Mouse (Mus musculus) heart, adult 11 months (tissue): ENCODE results near the gene Terb2.
A peak's percentile ranks its signal among the peaks of the same experiment; 100 is the strongest.

Experiments
- DNase-seq: peaks from one replicate; pipeline ENCODE4 v3.0.0; 2022

Gene Terb2

DNA sequence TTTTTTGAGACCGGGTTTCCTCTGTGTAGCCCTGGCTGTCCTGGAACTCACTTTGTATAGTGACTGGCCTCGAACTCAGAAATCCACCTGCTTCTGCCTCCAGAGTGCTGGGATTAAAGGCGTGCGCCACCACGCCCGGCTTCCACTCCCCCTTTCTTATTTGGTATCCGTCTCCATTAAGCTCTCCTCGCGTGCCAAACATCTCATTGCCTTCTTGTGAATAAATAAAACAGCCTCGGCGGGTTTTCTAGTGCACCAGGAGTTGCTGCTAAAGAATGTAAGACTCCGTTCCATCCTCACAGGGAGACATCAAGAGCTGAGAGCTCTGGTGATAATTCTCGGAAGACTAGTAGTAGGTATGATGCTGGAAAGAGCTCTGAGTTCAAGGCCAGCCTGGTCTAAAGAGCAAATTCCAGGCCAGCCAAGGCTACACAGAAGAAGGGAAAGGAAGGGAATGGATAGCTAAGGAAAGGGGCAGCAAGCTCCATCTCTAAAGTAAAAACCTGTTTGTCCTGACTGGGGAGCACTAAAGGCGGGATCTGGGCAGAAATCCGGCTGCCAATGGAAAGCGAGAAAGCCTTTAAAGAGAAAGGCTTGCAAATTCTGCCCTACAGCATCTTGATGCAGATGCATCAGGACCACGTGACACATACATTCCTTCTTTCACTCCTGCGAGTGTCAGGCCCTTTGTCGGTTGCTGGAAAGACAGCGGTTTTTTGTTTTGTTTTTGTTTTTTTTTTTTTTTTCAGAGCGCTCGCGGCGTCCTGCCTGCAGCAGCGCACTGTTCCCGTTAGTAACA lies 47.9 kb downstream of the Terb2 start:
- peak; percentile 92 for DNase-seq

DNA sequence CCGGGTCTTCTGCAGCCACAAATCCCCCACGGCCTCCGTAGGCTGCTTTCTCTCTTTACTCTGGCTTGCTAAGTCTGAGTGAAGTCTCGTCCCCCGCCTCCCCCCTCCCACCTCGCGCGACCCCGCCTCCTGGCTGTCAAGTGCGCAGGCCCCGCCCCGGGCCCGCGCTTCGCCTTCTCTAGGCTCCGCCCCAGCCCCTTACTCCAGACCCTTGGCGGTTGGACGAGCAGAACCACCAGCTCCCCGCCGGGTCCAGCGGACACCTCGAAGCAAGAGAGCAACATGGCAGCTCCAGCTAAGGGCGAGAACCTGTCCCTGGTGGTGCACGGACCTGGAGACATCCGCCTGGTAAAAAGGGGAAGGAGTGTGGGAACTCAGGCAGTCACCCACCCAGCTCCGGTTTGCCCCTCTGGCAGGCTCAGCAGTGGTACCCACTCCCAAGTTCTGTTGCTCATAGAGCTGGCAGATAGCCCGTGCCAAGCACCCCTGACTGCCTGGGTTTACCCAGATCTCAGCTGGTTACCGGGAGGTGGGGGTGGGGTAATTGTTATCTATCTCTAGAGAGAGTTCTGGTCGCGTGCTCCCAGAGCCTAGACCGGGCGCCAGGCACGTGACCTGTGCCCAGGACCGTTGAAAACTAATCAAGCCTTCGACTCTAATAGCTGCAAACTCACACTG lies 48.7 kb downstream of the Terb2 start, which contains the start of gene Sord:
Sord (plus strand) TSS at position 139 of the 678 bp plus-strand sequence.
- DNase-seq: peak; percentile 98

GRCm38 (mm10) chr2:122235425-122235824 lies 49.4 kb downstream of the Terb2 start:
- no peak for DNase-seq

DNA sequence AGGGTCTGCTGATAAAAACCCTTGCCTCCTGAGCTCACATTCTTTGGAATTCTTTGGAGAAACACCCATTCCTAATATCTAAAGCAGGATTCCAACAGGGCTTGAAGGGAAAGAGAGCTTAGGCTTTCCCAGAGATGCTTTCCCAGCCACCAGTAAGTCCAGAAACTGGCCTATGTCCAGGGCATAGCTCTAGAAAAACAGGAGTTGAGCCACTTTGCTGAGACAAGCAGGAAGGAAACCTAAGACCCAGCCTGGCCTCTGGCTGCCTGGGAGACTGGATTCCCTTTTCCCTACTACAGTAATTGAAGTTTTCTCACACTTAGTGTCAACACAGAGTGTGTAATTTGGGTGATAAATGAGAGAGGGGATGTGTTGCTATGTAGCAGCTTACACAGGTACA lies 50.2 kb downstream of the Terb2 start:
- no peak for DNase-seq

DNA sequence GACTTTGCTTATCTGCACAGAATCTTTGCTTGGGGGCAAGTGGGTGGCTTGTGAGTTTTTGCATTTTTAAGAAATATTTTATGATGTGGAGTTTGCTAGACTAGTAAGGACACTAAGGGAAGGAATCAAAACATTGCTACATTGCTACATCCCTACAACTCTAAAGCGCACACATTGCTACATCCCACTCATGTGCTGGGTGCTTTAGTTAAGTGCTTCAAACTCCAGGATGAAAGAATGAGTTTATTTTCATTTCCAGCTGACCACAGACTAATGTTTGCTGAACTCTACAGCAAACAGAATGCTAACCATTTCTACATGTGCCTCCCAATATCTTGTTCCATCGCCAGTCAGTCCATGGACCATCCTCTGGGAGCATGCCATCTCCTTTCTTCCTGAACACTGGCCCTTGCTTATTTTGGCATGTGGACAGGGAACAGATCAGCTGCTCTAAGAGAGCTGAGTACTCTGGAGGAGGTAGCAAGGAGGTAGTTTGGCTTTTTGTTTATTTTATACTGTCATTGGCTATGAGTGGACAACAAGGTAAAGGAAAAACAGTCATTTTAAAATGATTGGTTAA lies 51.9 kb downstream of the Terb2 start:
- DNase-seq: no peak

DNA sequence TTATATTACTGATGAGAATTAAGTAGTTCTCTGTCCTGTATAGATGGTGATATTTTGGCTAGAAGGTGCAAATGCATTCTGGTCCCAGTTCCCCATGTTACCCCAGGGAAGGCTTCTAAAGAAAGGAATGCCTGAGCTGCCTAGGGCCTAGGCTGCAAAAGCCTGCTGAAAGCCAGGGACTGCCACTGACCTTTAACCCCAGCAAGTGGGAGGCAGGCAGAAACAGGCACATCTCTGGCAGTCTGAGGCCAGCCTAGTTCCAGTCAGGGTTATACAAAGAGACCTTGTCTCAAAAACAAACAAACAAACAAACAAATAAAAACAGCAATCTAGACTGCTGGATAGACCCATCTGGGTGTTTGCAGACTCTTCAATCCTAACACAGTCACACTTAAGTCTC lies 54.7 kb downstream of the Terb2 start:
- DNase-seq: no peak

GRCm38 (mm10) chr2:122241226-122241625 lies 55.2 kb downstream of the Terb2 start:
- no peak for DNase-seq

- no peak for DNase-seq
These were observed 55.9 kb downstream of the Terb2 start for GRCm38 (mm10) chr2:122241935-122242334.

GRCm38 (mm10) chr2:122243671-122244131 lies 57.6 kb downstream of the Terb2 start:
- DNase-seq: peak; percentile 96

DNA sequence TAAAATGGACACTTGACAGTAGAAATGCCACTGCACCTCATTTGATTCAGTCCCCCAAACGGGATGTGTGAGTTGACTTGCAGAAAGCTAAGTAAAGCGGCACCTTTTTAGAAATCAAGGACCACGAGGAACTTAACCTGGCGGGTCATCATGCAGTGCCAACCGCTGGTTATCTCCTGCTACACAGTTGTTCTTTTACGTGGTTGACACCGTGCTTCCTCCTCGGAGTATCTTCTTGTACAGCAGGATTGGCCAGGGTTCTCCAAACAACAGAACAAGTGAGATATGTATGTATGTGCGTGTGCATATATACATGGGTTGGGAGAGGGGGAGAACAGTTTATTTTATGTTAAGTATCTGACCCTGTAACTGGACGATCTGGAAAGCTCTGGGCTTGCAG lies 61.7 kb downstream of the Terb2 start:
- no peak for DNase-seq

DNA sequence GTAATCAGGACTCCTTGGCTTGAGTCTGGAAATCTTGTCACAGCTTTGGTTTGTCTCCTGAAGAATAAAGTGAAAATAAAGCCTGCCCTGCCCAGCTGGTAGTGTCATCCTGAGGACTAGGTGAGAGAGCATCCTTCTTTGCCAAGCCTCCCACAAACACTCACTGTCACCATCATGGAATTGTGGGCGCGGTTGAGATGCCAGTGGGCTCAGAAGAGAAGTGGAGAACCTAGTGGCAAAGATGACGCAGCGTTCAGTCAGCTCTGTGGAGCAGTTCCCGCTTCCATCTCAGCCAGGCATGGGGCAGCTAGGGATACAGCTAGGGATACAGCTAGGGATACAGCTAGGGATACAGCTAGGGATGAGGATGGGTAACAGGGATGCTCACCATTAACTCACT lies 69.9 kb downstream of the Terb2 start:
- no peak for DNase-seq
